Mouse (Mus musculus) heart, embryonic 12.5 days (tissue): ENCODE data around the gene Cdca5. TPM values are rescaled to one million over a fixed set of nuclear protein-coding genes. Genes with fewer than 3 reads are reported as not detected.
"Not testable (repeated sequence)": the region's sequence is repeated elsewhere in the genome, so short reads cannot be mapped to it uniquely, and the experiment has no call there.

Experiments
- ATAC-seq: fragments of 200-750 bp; cut with Nextera tagmentation; 2 replicates; pipeline ENCODE4 v1.8.0; 2017; ENCODE audit warnings: moderate TSS enrichment, moderate library complexity; ENCODE audit not compliant: insufficient number of reproducible peaks, low FRiP score
- H3K27ac ChIP-seq: fragments of 300-500 bp; sonication (generic); 2 replicates; pipeline ENCODE4 v1.5.1; 2016; ENCODE audit warnings: mild to moderate bottlenecking, moderate library complexity; ENCODE audit not compliant: poor library complexity, severe bottlenecking
- H3K27me3 ChIP-seq: fragments of 300-500 bp; sonication (generic); replicated peaks from 2 replicates; pipeline ENCODE4 v1.6.1; 2016; ENCODE audit warnings: mild to moderate bottlenecking, moderate library complexity
- H3K36me3 ChIP-seq: fragments of 300-500 bp; sonication (generic); 2 replicates; pipeline ENCODE4 v1.6.1; 2016; ENCODE audit warnings: mild to moderate bottlenecking, moderate library complexity
- H3K4me1 ChIP-seq: fragments of 300-500 bp; sonication (generic); replicated peaks from 2 replicates; pipeline ENCODE4 v1.6.1; 2016; ENCODE audit warnings: mild to moderate bottlenecking
- H3K4me2 ChIP-seq: fragments of 300-500 bp; sonication (generic); 2 replicates; pipeline ENCODE4 v1.6.1; 2016; ENCODE audit warnings: mild to moderate bottlenecking, moderate library complexity
- H3K4me3 ChIP-seq: fragments of 300-500 bp; sonication (generic); 2 replicates; pipeline ENCODE4 v1.5.1; 2016; ENCODE audit warnings: mild to moderate bottlenecking
- H3K9ac ChIP-seq: fragments of 300-500 bp; sonication (generic); 2 replicates; pipeline ENCODE4 v1.6.1; 2016; ENCODE audit warnings: mild to moderate bottlenecking, moderate library complexity
- H3K9me3 ChIP-seq: fragments of 300-500 bp; sonication (generic); replicated peaks from 2 replicates; pipeline ENCODE4 v1.6.1; 2016; ENCODE audit warnings: mild to moderate bottlenecking, moderate library complexity
- WGBS: fragments of 180-500 bp; shearing (Covaris S2); methylation state at CpG from one replicate; pipeline ENCODE4 v1.1.7; 2016; 5-methylcytosine and 5-hydroxymethylcytosine counted together
- polyA plus RNA-seq: library from polyadenylated mRNA; unstranded; fragments of >200 nt; fragmentation: Nextera tagmentation; extraction: Ambion mirVana; gene quantifications from 2 replicates; pipeline ENCODE4 v1.2.1, GENCODE M21; 2016

Cdca5 gene
- polyA plus RNA-seq, 1 experiment from 2014 or later: 27.7 TPM

- no peak for ATAC-seq
- Histone ChIP-seq H3K4me1 (peaks cover under 1% of the 10 kb centered on the region), H3K27ac (peak overlapping the region; percentile 94), H3K27me3 (no peaks in the 10 kb centered on the region), H3K36me3 (peaks cover 7% of the 10 kb centered on the region; the same call in 1 of the 2 replicates), H3K4me2 (peak overlapping the region; percentile 73), H3K4me3 (peak overlapping the region; percentile 68), H3K9ac (peak overlapping the region; percentile 76), H3K9me3 (no peaks in the 10 kb centered on the region)
- 66% methylated on average over 10 of the region's 10 CpGs for WGBS
These were observed 42.2 kb downstream of the Cdca5 start for GRCm38 (mm10) chr19:6126789-6127580.

DNA sequence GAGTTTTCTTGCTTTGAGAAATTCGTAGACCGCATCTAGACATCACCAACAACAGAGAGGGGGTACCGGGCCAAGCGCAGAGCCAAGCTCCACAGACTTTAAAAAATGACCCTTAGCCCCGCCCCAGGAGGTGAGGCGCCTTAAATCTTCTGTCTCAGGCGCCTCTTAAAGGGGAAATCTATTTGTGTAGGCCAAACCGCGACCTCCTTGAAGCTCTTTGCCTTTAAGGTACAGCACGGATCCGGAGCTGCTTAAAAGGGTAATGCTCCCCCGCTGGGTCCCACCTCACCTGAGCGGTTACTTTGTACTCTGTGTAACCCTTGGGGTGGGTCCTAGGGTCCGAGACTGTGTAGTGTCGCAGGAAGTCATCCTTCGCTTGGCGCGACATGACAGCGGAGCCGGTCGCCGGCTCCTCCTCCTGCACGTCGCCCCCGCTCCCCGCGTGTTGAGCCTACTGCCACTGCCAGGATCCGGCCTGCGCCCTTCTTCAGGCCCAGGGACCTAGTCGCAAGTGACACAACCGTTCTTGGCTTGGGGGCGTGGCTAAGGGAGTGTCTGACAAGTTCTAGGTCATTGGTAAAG is 43.1 kb downstream of the Cdca5 start, which contains the start of gene Snx15:
Snx15 (minus strand) TSS at position 545 of the 582 bp plus-strand sequence.
- peak; percentile 93 for ATAC-seq
- Histone ChIP-seq H3K9me3 (no peaks in the 10 kb centered on the region), H3K36me3 (peaks cover 5% of the 10 kb centered on the region; the same call in 1 of the 2 replicates), H3K4me1 (no peaks in the 10 kb centered on the region; the same call in 1 of the 2 replicates), H3K27me3 (no peaks in the 10 kb centered on the region), H3K4me3 (peak within 1 kb of the TSS; percentile 68), H3K27ac (peak within 1 kb of the TSS; percentile 94), H3K9ac (peak within 1 kb of the TSS; percentile 76), H3K4me2 (peak within 1 kb of the TSS; percentile 73)
- WGBS: 0% methylated on average over 32 of the region's 32 CpGs

GRCm38 (mm10) chr19:6130414-6131128 is 45.8 kb downstream of the Cdca5 start:
- WGBS: 70% methylated on average over 7 of the region's 7 CpGs
- not testable (repeated sequence) for H3K4me1 ChIP-seq, ATAC-seq, H3K27ac ChIP-seq, H3K4me3 ChIP-seq, H3K9ac ChIP-seq, H3K27me3 ChIP-seq, H3K4me2 ChIP-seq, H3K9me3 ChIP-seq
- peaks cover 14% of the 10 kb centered on the region for H3K36me3 ChIP-seq

- H3K4me1 ChIP-seq: no peaks in the 10 kb centered on the region; the same call in 1 of the 2 replicates
- H3K4me3 ChIP-seq: no peak overlapping the region
- H3K9me3 ChIP-seq: no peaks in the 10 kb centered on the region
- peak; percentile 66 for ATAC-seq
- no peak overlapping the region for H3K9ac ChIP-seq
- H3K27ac ChIP-seq: 0 out of 2 replicates have a peak overlapping the region, but pooled peaks have one; percentile 5
- H3K36me3 ChIP-seq: peaks cover 26% of the 10 kb centered on the region
- 75% methylated on average over 7 of the region's 7 CpGs for WGBS
- H3K27me3 ChIP-seq: no peaks in the 10 kb centered on the region
- H3K4me2 ChIP-seq: peak overlapping the region; percentile 18
These were observed 47.5 kb downstream of the Cdca5 start for GRCm38 (mm10) chr19:6132171-6132827.

GRCm38 (mm10) chr19:6133197-6133596 is 48.4 kb downstream of the Cdca5 start:
- not testable (repeated sequence) for ATAC-seq, H3K27me3 ChIP-seq, H3K4me3 ChIP-seq, H3K27ac ChIP-seq, H3K4me2 ChIP-seq, H3K9me3 ChIP-seq, H3K9ac ChIP-seq, H3K4me1 ChIP-seq
- 64% methylated on average over 1 of the region's 1 CpGs for WGBS
- H3K36me3 ChIP-seq: peaks cover 33% of the 10 kb centered on the region

- WGBS: 80% methylated on average over 3 of the region's 3 CpGs
- Histone ChIP-seq H3K9ac (no peak overlapping the region), H3K4me3 (no peak overlapping the region), H3K9me3 (no peaks in the 10 kb centered on the region), H3K4me2 (no peak overlapping the region), H3K36me3 (peaks cover 33% of the 10 kb centered on the region), H3K4me1 (peaks cover 10% of the 10 kb centered on the region; the same call in 1 of the 2 replicates), H3K27me3 (no peaks in the 10 kb centered on the region), H3K27ac (no peak overlapping the region)
- no peak for ATAC-seq
These were observed 51.6 kb downstream of the Cdca5 start for GRCm38 (mm10) chr19:6136397-6136796.

- H3K27ac ChIP-seq: no peak overlapping the region
- H3K36me3 ChIP-seq: peaks cover 27% of the 10 kb centered on the region
- peaks cover 12% of the 10 kb centered on the region; the same call in 1 of the 2 replicates for H3K4me1 ChIP-seq
- H3K4me3 ChIP-seq: peak overlapping the region; percentile 74
- no peak for ATAC-seq
- no peaks in the 10 kb centered on the region for H3K27me3 ChIP-seq
- peaks cover 5% of the 10 kb centered on the region; the same call in 1 of the 2 replicates for H3K9me3 ChIP-seq
- 92% methylated on average over 6 of the region's 6 CpGs for WGBS
- peak overlapping the region; percentile 4; the same call in 1 of the 2 replicates for H3K9ac ChIP-seq
- H3K4me2 ChIP-seq: peak overlapping the region; percentile 80
These were observed 54.9 kb downstream of the Cdca5 start for GRCm38 (mm10) chr19:6139701-6140100.

DNA sequence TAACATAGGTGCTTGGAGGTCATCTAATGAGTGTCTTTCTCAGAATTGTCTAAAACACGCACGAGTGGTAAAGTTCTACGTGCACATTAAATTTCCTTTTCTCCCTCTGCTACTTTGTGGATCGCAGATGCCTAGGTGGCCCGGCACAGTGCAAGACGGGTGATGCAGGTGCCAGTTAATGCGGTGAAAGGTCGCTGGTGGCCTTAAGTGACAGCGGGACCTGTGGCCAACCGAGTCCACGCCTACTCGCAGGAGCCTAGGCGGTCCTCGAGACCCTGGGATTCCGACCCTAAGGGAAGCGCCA is 55.5 kb downstream of the Cdca5 start:
- H3K9ac ChIP-seq: peak overlapping the region; percentile 80
- H3K9me3 ChIP-seq: peaks cover 5% of the 10 kb centered on the region; the same call in 1 of the 2 replicates
- H3K4me2 ChIP-seq: peak overlapping the region; percentile 80
- H3K27me3 ChIP-seq: no peaks in the 10 kb centered on the region
- H3K4me1 ChIP-seq: peaks cover 12% of the 10 kb centered on the region; the same call in 1 of the 2 replicates
- peaks cover 21% of the 10 kb centered on the region for H3K36me3 ChIP-seq
- H3K4me3 ChIP-seq: peak overlapping the region; percentile 74
- H3K27ac ChIP-seq: peak overlapping the region; percentile 91
- WGBS: 7% methylated on average over 16 of the region's 16 CpGs
- ATAC-seq: no peak

- Histone ChIP-seq H3K9me3 (peaks cover 5% of the 10 kb centered on the region; the same call in 1 of the 2 replicates), H3K27ac (peak within 1 kb of the TSS; percentile 91), H3K4me1 (peaks cover 12% of the 10 kb centered on the region; the same call in 1 of the 2 replicates), H3K4me2 (peak within 1 kb of the TSS; percentile 80), H3K9ac (peak within 1 kb of the TSS; percentile 80), H3K36me3 (peaks cover 16% of the 10 kb centered on the region), H3K4me3 (peak within 1 kb of the TSS; percentile 74), H3K27me3 (no peaks in the 10 kb centered on the region)
- under 1% methylated on average over 68 of the region's 68 CpGs for WGBS
- peak; percentile 95 for ATAC-seq
These were observed 56.1 kb downstream of the Cdca5 start, which contains the start of gene Batf2 for GRCm38 (mm10) chr19:6140678-6141393. Gene Batf2 (plus strand): TSS chr19:6140983.

GRCm38 (mm10) chr19:6141394-6141749 is 56.6 kb downstream of the Cdca5 start, which contains the start of gene Arl2:
Gene Arl2 (minus strand): TSS chr19:6141548.
- under 1% methylated on average over 15 of the region's 15 CpGs for WGBS
- Histone ChIP-seq H3K9me3 (peaks cover 5% of the 10 kb centered on the region; the same call in 1 of the 2 replicates), H3K27ac (peak within 1 kb of the TSS; percentile 91), H3K4me2 (peak within 1 kb of the TSS; percentile 80), H3K4me3 (peak within 1 kb of the TSS; percentile 74), H3K4me1 (peaks cover 12% of the 10 kb centered on the region; the same call in 1 of the 2 replicates), H3K27me3 (no peaks in the 10 kb centered on the region), H3K9ac (peak within 1 kb of the TSS; percentile 80), H3K36me3 (peaks cover 11% of the 10 kb centered on the region)
- peak; percentile 77 for ATAC-seq
